Mouse (Mus musculus): Measurements from ENCODE around the gene Kdm4b. TPM values are rescaled to one million over a fixed set of nuclear protein-coding genes. Genes with fewer than 3 reads are reported as not detected.

Gene Kdm4b
- total RNA-seq (2021), result 100 to 1,000 TPM; 111 to 112 TPM

- peak; percentile 99 for DNase-seq
- intact Hi-C loops (cut with DNase I), result no loop called here
Observed at GRCm38 (mm10) chr17:56325450-56326152, at the start of gene Kdm4b. Gene Kdm4b (plus strand): TSS chr17:56326062.

DNA sequence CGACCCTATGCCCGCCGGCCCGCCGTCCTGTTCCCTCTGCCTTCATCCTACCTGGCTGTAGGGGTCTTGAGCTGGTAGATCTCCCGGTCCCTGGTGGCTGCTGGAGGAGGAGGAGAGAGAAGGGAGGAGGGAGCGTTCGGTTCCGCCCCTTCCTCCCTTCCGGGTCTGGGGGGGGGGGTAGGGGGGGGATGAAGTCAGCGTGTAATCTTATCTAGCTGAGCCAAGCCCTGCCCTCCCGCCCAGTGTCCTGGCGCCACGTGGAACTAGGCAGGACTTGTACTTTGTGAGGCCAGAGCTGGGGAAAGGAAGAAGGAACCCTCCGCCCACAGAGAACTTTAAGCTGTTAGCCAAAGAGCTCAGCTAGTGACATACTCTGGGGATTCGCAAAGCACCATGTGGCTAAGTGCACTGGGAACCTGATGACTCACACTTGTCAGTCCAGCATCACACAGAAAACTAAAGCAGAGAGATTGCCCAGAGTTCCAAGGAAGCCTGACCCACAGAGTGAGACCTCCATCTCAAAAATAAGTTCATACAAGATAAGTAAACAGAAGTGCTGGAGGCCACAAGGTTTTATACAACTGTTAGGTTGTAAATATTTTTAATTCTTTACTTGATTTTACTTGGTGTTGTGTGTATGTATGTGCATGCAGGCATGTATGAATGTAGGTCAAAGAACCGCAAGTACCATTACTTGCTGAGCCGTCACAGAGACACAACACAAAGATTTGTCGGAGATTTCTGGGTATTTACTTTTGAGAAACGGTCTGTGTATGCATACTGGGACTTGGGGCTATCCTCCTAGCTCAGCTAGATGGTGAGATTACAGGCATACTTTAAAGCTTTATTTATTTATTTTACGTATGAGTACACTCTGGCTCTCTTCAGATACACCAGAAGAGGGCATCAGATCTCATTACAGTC, 49.0 kb upstream of the Kdm4b start, which contains the start of gene Ticam1:
Ticam1 (minus strand) TSS at position 144 of the 924 bp plus-strand sequence.
- intact Hi-C loops (cut with DNase I), result no loop called here
- peak; percentile 84 for DNase-seq

DNA sequence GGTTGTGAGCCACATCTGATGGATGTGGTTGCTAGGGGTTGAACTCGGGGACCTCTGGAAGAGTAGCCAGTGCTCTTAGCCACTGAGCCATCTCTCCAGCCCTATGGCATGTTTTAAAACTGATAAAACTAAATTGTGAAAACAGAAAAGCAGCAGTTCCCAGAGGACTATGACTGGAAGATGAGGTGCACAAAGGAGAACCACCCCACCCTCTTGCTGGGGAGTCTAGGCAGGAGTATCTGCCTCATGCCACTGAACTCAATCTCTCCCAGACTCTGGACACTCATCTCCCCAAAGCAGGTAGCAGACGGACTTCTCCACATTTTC, 48.3 kb upstream of the Kdm4b start:
- no peak for DNase-seq
- intact Hi-C loops (cut with DNase I), result no loop called here

GRCm38 (mm10) chr17:56278340-56278739, 47.5 kb upstream of the Kdm4b start:
- intact Hi-C loops (cut with DNase I), result no loop called here
- DNase-seq, result no peak

- no peak for DNase-seq
- intact Hi-C loops (cut with DNase I), result no loop called here
Observed at GRCm38 (mm10) chr17:56279481-56280155, 46.2 kb upstream of the Kdm4b start.

DNA sequence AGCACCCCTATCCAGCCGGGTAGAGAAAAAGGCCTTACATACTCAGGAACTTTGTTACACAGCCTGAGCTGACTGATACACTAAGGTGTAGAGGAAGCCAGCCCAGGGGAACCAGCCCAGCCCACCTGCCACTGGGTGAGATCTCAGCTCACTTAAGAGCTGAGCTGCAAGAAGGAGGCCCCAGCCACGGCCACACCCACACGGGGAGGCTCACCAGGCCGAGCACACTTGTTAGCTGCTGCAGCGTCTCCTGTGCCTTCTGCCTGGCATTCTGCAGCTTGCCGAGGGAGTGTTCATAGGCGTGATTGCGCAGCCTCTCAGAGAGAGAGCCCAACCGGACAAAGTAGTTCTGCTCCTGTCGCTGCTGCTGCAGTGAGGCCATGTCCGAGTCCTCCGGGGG, 44.7 kb upstream of the Kdm4b start:
- intact Hi-C loops (cut with DNase I), result no loop called here
- no peak for DNase-seq

GRCm38 (mm10) chr17:56282802-56283201, 43.1 kb upstream of the Kdm4b start:
- no peak for DNase-seq
- intact Hi-C loops (cut with DNase I), result no loop called here

- DNase-seq, result no peak
- intact Hi-C loops (cut with DNase I), result no loop called here
Observed at GRCm38 (mm10) chr17:56283316-56283715, 42.5 kb upstream of the Kdm4b start.

GRCm38 (mm10) chr17:56285995-56286394, 39.9 kb upstream of the Kdm4b start:
- intact Hi-C loops (cut with DNase I), result no loop called here

GRCm38 (mm10) chr17:56287830-56288229, 38.0 kb upstream of the Kdm4b start:
- intact Hi-C loops (cut with DNase I), result no loop called here
- no peak for DNase-seq

More at GRCm38 (mm10) chr17:56285995-56286394, 39.9 kb upstream of the Kdm4b start:
- DNase-seq, result no peak

GRCm38 (mm10) chr17:56288866-56289265, 37.0 kb upstream of the Kdm4b start:
- DNase-seq, result no peak
- intact Hi-C loops (cut with DNase I), result no loop called here

DNA sequence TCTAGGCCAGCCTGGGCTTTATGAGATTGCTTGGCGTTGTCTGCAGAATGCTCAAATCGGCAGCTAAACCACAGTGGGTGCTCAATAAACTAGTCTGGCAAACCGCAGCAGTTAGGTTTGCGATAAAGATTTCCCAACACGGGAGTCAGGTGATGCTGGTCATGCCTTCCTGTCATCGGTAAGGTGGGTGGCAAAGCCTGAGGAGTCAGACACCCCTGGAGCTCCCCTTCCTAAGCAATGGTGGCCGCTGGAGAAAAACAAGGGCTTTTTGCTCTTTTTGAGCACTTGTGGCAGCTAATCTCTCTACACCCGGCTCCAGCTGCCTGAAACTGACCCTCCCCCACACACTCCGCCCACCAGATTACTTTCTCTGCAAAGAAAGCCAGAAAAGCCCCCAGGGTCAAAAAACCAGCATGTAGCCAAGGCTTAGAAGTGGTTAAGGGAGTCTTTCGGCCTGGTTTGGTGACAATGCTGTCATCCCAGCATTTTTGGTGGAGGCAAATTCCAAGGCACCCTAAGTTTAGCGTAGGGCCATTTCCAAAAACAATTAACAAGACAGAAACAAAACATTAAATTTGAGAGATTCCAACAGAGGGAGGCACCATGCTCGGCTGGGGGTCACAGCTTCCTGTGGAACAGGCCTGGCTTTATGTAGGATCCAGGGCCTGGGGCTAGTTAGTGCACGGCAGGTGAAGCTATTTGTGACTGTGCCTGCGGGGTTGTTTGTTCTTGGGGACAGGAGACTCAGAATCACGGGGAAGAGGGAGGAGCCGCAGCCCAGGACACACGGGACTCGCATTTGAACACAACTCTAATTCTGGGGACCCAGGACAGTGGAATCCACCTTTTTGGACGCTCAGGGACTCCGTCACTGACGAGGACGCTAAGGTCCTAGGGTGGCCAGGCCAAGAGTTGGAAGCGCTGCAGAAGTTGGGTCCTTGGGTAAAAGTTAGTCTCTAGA, 36.2 kb upstream of the Kdm4b start:
- intact Hi-C loops (cut with DNase I), result no loop called here
- DNase-seq, result no peak

- intact Hi-C loops (cut with DNase I), result no loop called here
- peak; percentile 74 for DNase-seq
Observed at GRCm38 (mm10) chr17:56290388-56291170, 35.3 kb upstream of the Kdm4b start.

DNA sequence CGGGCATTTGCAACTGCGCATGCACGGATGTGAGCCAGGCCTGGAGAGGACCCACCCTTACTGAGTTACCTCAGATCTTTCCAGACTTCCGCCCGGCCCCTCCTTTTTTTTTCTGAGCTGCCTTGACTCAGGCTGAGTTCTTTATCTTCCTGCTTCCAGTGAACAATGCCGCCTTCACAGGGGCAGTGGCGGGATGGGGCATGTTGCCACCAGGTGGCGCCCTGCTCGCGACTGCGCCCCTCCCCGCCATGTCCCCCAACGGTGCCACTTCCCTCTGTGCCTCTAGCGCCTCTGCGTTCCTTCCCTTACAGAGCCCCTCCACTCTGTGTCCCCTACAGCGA, 34.7 kb upstream of the Kdm4b start:
- peak; percentile 82 for DNase-seq
- intact Hi-C loops (cut with DNase I), result no loop called here

GRCm38 (mm10) chr17:56291826-56292475, 33.9 kb upstream of the Kdm4b start:
- intact Hi-C loops (cut with DNase I), result no loop called here
- DNase-seq, result no peak

DNA sequence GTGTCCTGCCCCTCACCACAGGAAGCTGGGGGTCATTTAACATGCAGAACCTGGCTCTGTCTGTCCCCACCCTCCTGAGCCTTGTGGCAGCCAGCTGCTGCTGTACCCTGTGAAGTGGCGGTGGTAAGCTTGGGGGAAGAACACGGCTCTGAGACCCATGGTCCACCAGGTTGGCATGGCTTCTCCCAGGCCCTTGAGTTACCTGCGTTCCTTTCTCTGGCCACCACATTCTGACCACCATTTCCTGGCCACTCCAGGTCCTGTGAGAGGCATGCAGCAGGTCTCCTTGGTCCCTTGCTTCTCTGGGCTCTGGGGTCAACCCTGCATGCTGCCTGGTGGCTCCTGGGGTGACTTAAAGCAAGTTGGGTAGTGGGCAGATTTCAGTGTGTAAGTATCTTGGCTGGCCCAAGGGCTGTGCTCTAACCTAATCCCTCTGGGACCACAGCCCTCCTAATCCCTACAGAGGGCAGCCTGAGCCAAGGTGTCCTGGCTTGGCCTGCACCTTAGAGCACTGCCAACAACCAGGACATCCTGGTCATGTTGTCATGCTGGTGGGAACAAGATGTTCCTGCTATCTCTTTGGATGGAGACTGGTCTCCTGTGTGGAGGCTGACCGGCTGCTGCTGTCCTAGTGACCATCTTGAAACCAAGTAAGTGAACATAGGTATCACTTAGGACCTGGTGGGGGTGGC, 33.2 kb upstream of the Kdm4b start, which contains the start of gene Plin3:
Plin3 (minus strand) TSS at position 343 of the 692 bp plus-strand sequence.
- DNase-seq, result no peak
- intact Hi-C loops (cut with DNase I), result no loop called here

- DNase-seq, result no peak
- intact Hi-C loops (cut with DNase I), result no loop called here
Observed at GRCm38 (mm10) chr17:56293291-56293690, 32.6 kb upstream of the Kdm4b start.

GRCm38 (mm10) chr17:56294241-56294640, 31.6 kb upstream of the Kdm4b start:
- peak; percentile 94 for DNase-seq
- intact Hi-C loops (cut with DNase I), result no loop called here
